Mouse (Mus musculus): ENCODE results near the gene Nhs.

DNA sequence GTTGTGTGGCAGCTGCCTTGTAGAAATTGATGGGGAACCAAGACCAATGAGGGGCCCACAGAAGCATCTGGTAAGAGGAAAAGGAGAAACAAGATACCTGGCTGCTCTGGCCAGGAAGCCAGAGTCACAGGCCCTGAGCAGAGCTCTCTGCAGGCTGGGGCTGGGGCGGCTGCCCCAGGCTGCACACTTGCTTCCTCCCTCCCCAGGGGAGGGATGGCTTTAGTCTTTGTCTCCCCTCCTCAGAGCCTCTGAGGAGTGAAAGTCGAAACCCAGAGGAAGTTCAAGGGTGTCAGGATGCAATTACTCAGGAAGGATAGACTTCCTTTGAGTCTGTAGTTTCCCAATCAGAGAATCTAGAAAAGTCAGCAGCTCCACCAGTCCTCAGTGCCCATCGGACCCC lies 186.0 kb downstream of the Nhs start:
- TF ChIP-seq CHD2 (IDR thresholded peaks at IDR 0.05; ENCODE audit: low read length) (no peak), BHLHE40 (IDR thresholded peaks at IDR 0.05; ENCODE audit: borderline replicate concordance, low read depth, low read length) (no peak), POLR2AphosphoS2 (IDR thresholded peaks at IDR 0.05; ENCODE audit: low read length) (no peak), EP300 (IDR thresholded peaks at IDR 0.05; ENCODE audit: low read depth in 1 of 2, low read length in 2 of 2) (no peak), POLR2A (IDR thresholded peaks at IDR 0.05; ENCODE audit: control insufficient read depth in 1 of 2, insufficient read depth in 1 of 2, low read depth in 1 of 2, low read length in 2 of 2, poor library complexity in 1 of 2) (no peak), MAZ (IDR thresholded peaks at IDR 0.05; ENCODE audit: low read depth, low read length) (no peak), SIN3A (IDR thresholded peaks at IDR 0.05; ENCODE audit: low read length) (no peak), E2F4 (IDR thresholded peaks at IDR 0.05; ENCODE audit: borderline replicate concordance, low read depth, low read length) (no peak), ZKSCAN1 (IDR thresholded peaks at IDR 0.05; ENCODE audit: low read depth, low read length) (no peak)

Measured in MEL (cell line).